Mouse (Mus musculus) kidney, embryonic 15.5 days (tissue): ENCODE measurements around the gene 1700013H16Rik. TPM values are rescaled to one million over a fixed set of nuclear protein-coding genes. Genes with fewer than 3 reads are reported as not detected.
"Not testable (repeated sequence)": the region's sequence is repeated elsewhere in the genome, so short reads cannot be mapped to it uniquely, and the experiment has no call there.

Experiments used
- ATAC-seq: fragments of 200-750 bp; cut with Nextera tagmentation; replicated peaks from 2 replicates; pipeline ENCODE4 v1.8.0; 2017; ENCODE audit warnings: moderate TSS enrichment; ENCODE audit not compliant: low FRiP score
- H3K27ac ChIP-seq: fragments of 300-500 bp; sonication (generic); 2 replicates; pipeline ENCODE4 v1.5.1; 2015; ENCODE audit warnings: mild to moderate bottlenecking, inconsistent platforms
- H3K27me3 ChIP-seq: fragments of 300-500 bp; sonication (generic); 2 replicates; pipeline ENCODE4 v1.6.1; 2015; ENCODE audit warnings: inconsistent platforms
- H3K36me3 ChIP-seq: fragments of 300-500 bp; sonication (generic); 2 replicates; pipeline ENCODE4 v1.6.1; 2015; ENCODE audit warnings: inconsistent platforms
- H3K4me1 ChIP-seq: fragments of 300-500 bp; sonication (generic); 2 replicates; pipeline ENCODE4 v1.6.1; 2015; ENCODE audit warnings: inconsistent platforms
- H3K4me2 ChIP-seq: fragments of 300-500 bp; sonication (generic); 2 replicates; pipeline ENCODE4 v1.6.1; 2015; ENCODE audit warnings: moderate library complexity, mild to moderate bottlenecking, inconsistent platforms
- H3K4me3 ChIP-seq: fragments of 300-500 bp; sonication (generic); replicated peaks from 2 replicates; pipeline ENCODE4 v1.5.1; 2015; ENCODE audit warnings: mild to moderate bottlenecking, inconsistent platforms
- H3K9ac ChIP-seq: fragments of 300-500 bp; sonication (generic); 2 replicates; pipeline ENCODE4 v1.6.1; 2015; ENCODE audit warnings: mild to moderate bottlenecking, inconsistent platforms
- H3K9me3 ChIP-seq: fragments of 300-500 bp; sonication (generic); replicated peaks from 2 replicates; pipeline ENCODE4 v1.6.1; 2016; ENCODE audit warnings: inconsistent platforms
- WGBS: fragments of 180-500 bp; shearing (Covaris S2); methylation state at CpG from one replicate; pipeline ENCODE4 v1.1.7; 2015; ENCODE audit warnings: mixed read lengths; 5-methylcytosine and 5-hydroxymethylcytosine counted together
- polyA plus RNA-seq: library from polyadenylated mRNA; unstranded; fragments of >200 nt; fragmentation: Nextera tagmentation; extraction: Ambion mirVana; gene quantifications from 2 replicates; pipeline ENCODE4 v1.2.1, GENCODE M21; 2015

The 1700013H16Rik gene
- not detected in 2 replicates for polyA plus RNA-seq

DNA sequence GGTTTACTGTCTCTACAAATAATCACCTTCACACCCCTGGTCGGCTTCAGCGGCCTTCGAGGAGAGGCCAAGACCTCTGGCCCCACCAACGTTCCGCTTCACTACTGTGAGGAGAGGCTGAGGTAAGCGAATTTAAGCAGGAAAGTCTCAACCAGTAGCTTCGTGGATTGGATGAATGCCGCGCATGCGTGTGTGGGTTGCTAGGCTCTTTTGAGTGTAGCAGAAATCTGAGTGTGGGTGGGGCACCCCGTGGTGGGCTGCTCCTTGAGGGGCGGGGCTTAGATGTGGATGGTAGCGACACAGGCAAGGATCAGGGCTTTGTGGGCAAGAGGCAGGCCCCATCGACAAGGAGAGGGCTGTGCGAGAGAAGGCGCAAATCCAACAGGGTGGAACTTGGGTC lies at the start of gene 1700013H16Rik:
1700013H16Rik (minus strand) TSS at position 96 of the 400 bp plus-strand sequence.
- H3K27me3 ChIP-seq, result no peaks in the 10 kb centered on the region
- no peak for ATAC-seq
- no peak within 1 kb of the TSS for H3K9ac ChIP-seq
- no peak within 1 kb of the TSS for H3K4me3 ChIP-seq
- no peak within 1 kb of the TSS for H3K4me2 ChIP-seq
- no peaks in the 10 kb centered on the region for H3K36me3 ChIP-seq
- H3K9me3 ChIP-seq, result no peaks in the 10 kb centered on the region
- no peak within 1 kb of the TSS for H3K27ac ChIP-seq
- WGBS, result 91% methylated on average over 16 of the region's 16 CpGs
- H3K4me1 ChIP-seq, result no peaks in the 10 kb centered on the region

- H3K36me3 ChIP-seq, result no peaks in the 10 kb centered on the region
- no peaks in the 10 kb centered on the region for H3K27me3 ChIP-seq
- no peaks in the 10 kb centered on the region for H3K9me3 ChIP-seq
- no peak overlapping the region for H3K9ac ChIP-seq
- no peak overlapping the region for H3K4me2 ChIP-seq
- no peak for ATAC-seq
- no peaks in the 10 kb centered on the region for H3K4me1 ChIP-seq
- no peak overlapping the region for H3K27ac ChIP-seq
- H3K4me3 ChIP-seq, result no peak overlapping the region
- WGBS, result 31% methylated on average over 3 of the region's 3 CpGs
Measured at GRCm38 (mm10) chrX:53799074-53799473, 41.4 kb upstream of the 1700013H16Rik start.

DNA sequence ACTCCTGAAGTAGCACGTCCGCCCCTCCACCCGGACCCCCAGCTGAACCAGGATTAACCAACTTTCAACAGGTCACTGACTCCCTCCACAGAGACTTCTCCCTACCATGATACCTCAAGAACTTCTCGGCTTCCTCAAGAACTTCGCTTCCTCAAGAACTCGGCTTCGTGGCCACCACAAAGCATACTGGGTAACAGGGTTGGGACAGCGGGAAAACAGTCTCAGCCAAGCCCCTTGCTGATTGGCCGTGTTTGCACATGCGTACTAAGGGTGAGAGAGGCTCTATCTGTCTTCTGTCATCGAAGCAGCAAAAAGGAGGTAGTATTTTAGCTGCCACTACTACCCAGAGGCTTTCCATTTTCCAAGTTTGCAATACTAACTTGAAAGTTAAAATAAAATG lies 39.9 kb upstream of the 1700013H16Rik start, which contains the start of gene Xlr:
Xlr (minus strand) TSS at position 188 of the 400 bp plus-strand sequence.
- WGBS, result 82% methylated on average over 11 of the region's 11 CpGs
- H3K4me3 ChIP-seq, H3K4me2 ChIP-seq, H3K9ac ChIP-seq, ATAC-seq, H3K36me3 ChIP-seq, H3K27me3 ChIP-seq, H3K4me1 ChIP-seq, H3K9me3 ChIP-seq, H3K27ac ChIP-seq: not testable (repeated sequence)

DNA sequence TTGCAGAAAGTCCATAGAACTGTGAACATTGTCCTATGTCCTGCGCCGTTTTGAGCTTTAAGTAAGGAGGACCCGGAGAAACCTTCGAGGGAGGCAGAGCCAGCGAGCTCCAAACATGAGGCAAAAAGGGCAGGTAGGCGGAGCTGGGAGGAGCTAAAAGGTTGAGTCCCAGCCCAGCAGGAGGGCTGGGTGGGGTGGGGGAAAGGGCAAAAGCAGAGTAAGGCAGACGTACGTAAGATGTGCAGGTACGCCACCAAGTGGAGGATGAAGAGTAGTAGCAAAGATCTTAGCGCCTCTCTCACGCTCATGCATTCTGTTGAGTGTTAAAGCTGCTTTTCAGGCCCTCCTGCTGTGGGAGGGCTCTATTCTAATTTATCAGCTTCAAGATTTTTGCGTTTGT lies 18.6 kb upstream of the 1700013H16Rik start, which contains the start of gene Zfp36l3:
Zfp36l3 (minus strand) TSS at position 119 of the 400 bp plus-strand sequence.
- Histone ChIP-seq H3K27ac (no peak within 1 kb of the TSS), H3K36me3 (no peaks in the 10 kb centered on the region), H3K9me3 (no peaks in the 10 kb centered on the region), H3K4me3 (no peak within 1 kb of the TSS), H3K4me2 (no peak within 1 kb of the TSS), H3K9ac (no peak within 1 kb of the TSS), H3K27me3 (no peaks in the 10 kb centered on the region), H3K4me1 (no peaks in the 10 kb centered on the region)
- WGBS, result 91% methylated on average over 12 of the region's 12 CpGs
- no peak for ATAC-seq

DNA sequence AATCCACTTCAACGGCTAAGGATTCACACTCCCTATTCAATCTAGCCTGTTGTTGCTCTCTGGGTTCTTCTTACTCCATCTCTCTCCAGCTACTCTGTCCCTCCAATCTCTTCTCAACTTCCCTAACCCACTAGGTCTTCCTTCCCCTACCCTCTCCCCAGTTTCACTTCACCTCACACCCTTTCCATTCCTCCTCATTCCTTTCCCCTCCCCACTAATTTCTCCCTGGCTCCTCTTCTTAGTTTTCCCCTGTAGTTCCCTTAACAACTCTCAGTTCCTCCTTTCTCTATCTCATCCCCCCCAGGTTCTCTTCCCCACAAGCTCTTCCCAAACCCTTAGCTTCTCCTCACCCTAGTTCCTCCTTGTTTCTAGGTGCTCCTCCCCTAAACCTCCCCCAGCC lies 4.8 kb downstream of the 1700013H16Rik start:
- Histone ChIP-seq H3K4me3 (no peak overlapping the region), H3K4me2 (no peak overlapping the region), H3K27ac (no peak overlapping the region), H3K27me3 (no peaks in the 10 kb centered on the region), H3K36me3 (no peaks in the 10 kb centered on the region), H3K9ac (no peak overlapping the region), H3K9me3 (no peaks in the 10 kb centered on the region), H3K4me1 (no peaks in the 10 kb centered on the region)
- 91% methylated on average over 1 of the region's 1 CpGs for WGBS
- ATAC-seq, result no peak

- Histone ChIP-seq H3K4me1 (no peaks in the 10 kb centered on the region), H3K9ac (no peak overlapping the region), H3K9me3 (no peaks in the 10 kb centered on the region), H3K27me3 (no peaks in the 10 kb centered on the region), H3K4me3 (no peak overlapping the region), H3K4me2 (no peak overlapping the region), H3K27ac (no peak overlapping the region), H3K36me3 (no peaks in the 10 kb centered on the region)
- no peak for ATAC-seq
- WGBS, result 82% methylated on average over 2 of the region's 2 CpGs
Measured at GRCm38 (mm10) chrX:53728967-53729366, 28.7 kb downstream of the 1700013H16Rik start.

DNA sequence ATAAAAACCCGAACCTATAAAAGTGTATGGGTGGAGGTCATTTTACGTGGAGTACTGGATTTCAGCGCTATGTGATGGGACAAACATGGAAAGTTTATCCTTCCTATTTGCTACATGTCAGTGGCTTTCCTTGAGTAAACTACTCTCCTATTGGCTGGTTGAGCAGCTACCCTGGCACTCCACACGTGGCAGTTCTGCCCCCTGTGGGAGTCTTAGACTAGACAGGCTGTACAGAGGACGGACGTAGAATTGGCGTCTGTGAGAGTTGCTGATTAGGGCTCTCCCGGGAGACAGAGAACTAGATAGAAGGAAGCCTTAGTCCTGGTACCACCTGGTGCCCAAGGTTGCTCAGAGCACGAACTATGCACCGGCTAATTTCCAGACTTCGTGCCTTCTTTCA lies 33.0 kb downstream of the 1700013H16Rik start, which contains the start of gene 4930502E18Rik:
4930502E18Rik (plus strand) TSS at position 231 of the 400 bp plus-strand sequence.
- Histone ChIP-seq H3K27me3 (no peaks in the 10 kb centered on the region), H3K4me1 (no peaks in the 10 kb centered on the region), H3K9ac (no peak within 1 kb of the TSS), H3K4me3 (no peak within 1 kb of the TSS), H3K4me2 (no peak within 1 kb of the TSS), H3K36me3 (no peaks in the 10 kb centered on the region), H3K27ac (no peak within 1 kb of the TSS), H3K9me3 (no peaks in the 10 kb centered on the region)
- WGBS, result 80% methylated on average over 11 of the region's 11 CpGs
- ATAC-seq, result no peak

DNA sequence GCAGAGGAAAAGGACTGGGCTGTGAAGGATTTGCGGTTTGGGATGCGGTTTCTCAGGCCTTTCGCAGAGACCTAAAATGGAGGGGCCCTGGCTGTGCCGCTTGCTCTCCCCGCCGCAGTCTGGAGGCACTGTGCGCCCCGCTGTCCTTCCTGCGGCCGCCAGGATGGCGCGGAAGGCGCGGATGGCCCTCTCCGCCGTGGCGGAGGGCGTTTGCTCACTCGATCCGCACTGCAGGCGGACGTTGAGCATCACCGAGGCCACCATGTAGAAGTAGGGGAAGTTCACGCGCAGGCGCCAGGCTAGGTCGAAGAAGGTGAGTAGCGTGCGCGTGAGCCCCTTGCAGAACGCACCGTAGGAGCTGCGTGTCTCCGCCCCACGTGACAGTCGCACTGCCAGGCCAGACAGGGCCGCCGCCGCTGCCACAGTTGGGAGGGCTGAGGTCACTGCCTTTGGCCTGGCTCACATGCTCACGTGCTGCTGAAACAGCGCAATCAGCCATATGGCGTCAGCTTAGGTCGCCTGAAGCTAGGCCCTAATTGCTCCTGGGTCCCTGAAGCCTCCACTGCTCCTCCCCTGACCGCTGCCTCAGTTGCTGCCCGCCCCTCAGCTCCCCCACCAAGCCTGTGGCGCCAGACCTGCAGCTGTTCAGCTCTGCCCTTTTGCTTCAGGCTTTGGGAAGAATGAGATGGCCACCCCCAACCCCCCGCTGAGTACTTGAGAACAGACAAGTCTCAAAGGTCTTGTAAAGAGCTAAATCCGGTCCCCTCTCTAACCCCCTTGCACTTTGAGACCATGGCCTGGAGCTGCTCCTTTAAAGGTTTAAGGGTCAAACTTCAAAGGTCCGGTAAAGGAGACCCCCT lies 41.1 kb downstream of the 1700013H16Rik start:
- H3K9me3 ChIP-seq, result no peaks in the 10 kb centered on the region
- H3K27me3 ChIP-seq, result no peaks in the 10 kb centered on the region
- H3K4me1 ChIP-seq, result no peaks in the 10 kb centered on the region
- peak overlapping the region; percentile 60 for H3K4me2 ChIP-seq
- no peaks in the 10 kb centered on the region for H3K36me3 ChIP-seq
- H3K4me3 ChIP-seq, result peak overlapping the region; percentile 35
- ATAC-seq, result peak; percentile 82
- H3K27ac ChIP-seq, result no peak overlapping the region
- WGBS, result 18% methylated on average over 49 of the region's 49 CpGs
- no peak overlapping the region for H3K9ac ChIP-seq

- WGBS, result 38% methylated on average over 2 of the region's 2 CpGs
- Histone ChIP-seq H3K4me3 (peak overlapping the region; percentile 35), H3K4me1 (no peaks in the 10 kb centered on the region), H3K27ac (no peak overlapping the region), H3K9me3 (no peaks in the 10 kb centered on the region), H3K36me3 (no peaks in the 10 kb centered on the region), H3K27me3 (no peaks in the 10 kb centered on the region), H3K9ac (no peak overlapping the region), H3K4me2 (peak overlapping the region; percentile 60)
- no peak for ATAC-seq
Measured at GRCm38 (mm10) chrX:53715942-53716322, 41.7 kb downstream of the 1700013H16Rik start.

GRCm38 (mm10) chrX:53702673-53703072 lies 55.0 kb downstream of the 1700013H16Rik start:
- Histone ChIP-seq H3K27me3 (no peaks in the 10 kb centered on the region), H3K4me3 (no peak overlapping the region), H3K4me1 (no peaks in the 10 kb centered on the region), H3K27ac (no peak overlapping the region), H3K9ac (no peak overlapping the region), H3K9me3 (no peaks in the 10 kb centered on the region), H3K36me3 (no peaks in the 10 kb centered on the region), H3K4me2 (no peak overlapping the region)
- WGBS, result 83% methylated on average over 3 of the region's 3 CpGs
- ATAC-seq, result no peak

GRCm38 (mm10) chrX:53699225-53699624 lies 58.4 kb downstream of the 1700013H16Rik start:
- Histone ChIP-seq H3K36me3 (no peaks in the 10 kb centered on the region), H3K4me1 (no peaks in the 10 kb centered on the region), H3K9me3 (no peaks in the 10 kb centered on the region), H3K27ac (no peak overlapping the region), H3K9ac (no peak overlapping the region), H3K4me3 (no peak overlapping the region), H3K27me3 (no peaks in the 10 kb centered on the region), H3K4me2 (no peak overlapping the region)
- WGBS, result 81% methylated on average over 2 of the region's 2 CpGs
- ATAC-seq, result no peak

DNA sequence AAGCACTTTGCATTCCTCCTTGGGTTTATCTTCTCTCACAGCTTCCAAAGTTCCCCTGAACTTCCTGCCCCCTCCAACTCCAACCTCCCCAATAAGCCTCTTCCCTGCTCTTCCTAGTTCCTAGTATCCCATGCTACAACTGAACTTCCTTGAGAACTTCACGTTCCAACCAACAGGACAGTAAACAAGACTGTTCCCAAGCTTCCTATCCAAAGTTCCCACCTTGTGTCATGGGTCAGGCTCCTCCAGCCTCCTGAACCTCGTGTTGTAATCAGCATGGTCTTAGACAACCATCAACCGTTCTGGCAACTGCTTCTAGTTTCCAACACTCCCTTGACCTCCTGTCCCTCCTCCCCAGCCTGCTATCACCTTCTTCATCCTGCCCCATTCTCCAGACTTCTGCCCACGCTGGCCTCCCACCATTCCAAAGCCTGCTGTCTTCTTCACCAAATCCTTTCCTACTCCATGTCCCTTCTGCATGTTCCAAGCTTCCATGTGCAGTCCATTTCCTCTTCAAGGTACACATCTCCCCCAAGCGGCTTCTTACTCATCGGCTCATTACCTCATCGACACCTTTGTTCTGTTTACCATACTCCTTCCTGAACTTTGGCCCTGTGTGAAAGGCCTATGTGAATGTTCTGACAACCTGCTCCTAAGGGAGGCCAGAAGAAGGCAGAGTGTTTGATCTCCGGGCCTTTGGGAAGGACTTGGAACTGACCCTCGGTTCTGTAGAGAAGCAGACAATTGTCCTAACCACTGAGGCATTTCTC lies 63.4 kb downstream of the 1700013H16Rik start:
- no peak for ATAC-seq
- Histone ChIP-seq H3K36me3 (no peaks in the 10 kb centered on the region), H3K27me3 (no peaks in the 10 kb centered on the region), H3K9ac (no peak overlapping the region), H3K27ac (no peak overlapping the region), H3K4me2 (no peak overlapping the region), H3K4me3 (no peak overlapping the region), H3K4me1 (no peaks in the 10 kb centered on the region), H3K9me3 (no peaks in the 10 kb centered on the region)
- WGBS, result 73% methylated on average over 9 of the region's 9 CpGs
